Mouse (Mus musculus): Measurements from ENCODE around the gene Sypl. TPM values are rescaled to one million over a fixed set of nuclear protein-coding genes. Genes with fewer than 3 reads are reported as not detected.

Gene Sypl
- polyA plus RNA-seq, 1 experiment from 2014 or later = 179 TPM

DNA sequence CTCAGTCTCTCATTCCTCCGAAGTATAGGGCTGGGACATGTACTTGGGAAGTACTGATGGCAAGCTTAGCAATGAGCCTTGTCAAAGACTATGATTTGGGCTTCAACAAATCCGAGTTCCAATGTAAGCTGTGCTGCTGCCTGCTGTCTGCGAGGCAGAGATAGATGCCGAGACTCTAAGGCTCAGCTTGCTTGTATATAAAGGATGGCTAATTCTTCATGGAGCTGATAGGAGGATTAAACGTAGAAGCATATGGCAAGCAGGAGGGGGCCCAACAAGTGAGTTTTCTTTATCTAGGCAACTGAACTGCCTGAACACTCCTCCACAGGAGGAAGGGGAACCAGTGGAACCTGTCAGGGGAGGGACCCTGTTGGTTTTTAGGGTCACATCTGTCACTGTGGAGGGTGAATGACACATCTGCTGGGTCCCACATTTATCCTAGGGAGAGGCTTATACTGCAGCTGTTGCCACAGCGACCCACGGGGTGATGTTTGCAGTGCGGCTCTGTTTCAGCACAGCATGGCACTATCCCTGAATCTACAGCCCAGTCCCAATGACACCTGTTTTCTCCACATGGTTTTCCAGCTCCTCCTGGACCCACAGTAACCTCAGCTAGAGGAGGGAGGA lies 49.8 kb downstream of the Sypl start:
- H3K27ac ChIP-seq = no peak overlapping the region
- no peak overlapping the region for H3K4me3 ChIP-seq (replicated peaks; ENCODE audit: low read depth, low read length)
- no peak for ATAC-seq (replicated peaks; ENCODE audit: low FRiP score, low read depth)
- no peak overlapping the region for H3K4me2 ChIP-seq (ENCODE audit: low read length)
- 72% methylated on average over 8 of the region's 8 CpGs for WGBS
- H3K27me3 ChIP-seq (ENCODE audit: insufficient read depth, low read length) = no peaks in the 10 kb centered on the region
- no peaks in the 10 kb centered on the region for H3K4me1 ChIP-seq (replicated peaks; ENCODE audit: insufficient read depth, low read length)
- H3K36me3 ChIP-seq (ENCODE audit: insufficient read depth, low read length) = no peaks in the 10 kb centered on the region
- no peak overlapping the region for H3K9ac ChIP-seq (ENCODE audit: low read depth, low read length)
- H3K9me3 ChIP-seq (replicated peaks; ENCODE audit: low read length) = no peaks in the 10 kb centered on the region
- no peak for DNase-seq (ENCODE audit: low spot score)
- no peak for TF ChIP-seq CTCF (IDR thresholded peaks at IDR 0.05; ENCODE audit: low read depth)

DNA sequence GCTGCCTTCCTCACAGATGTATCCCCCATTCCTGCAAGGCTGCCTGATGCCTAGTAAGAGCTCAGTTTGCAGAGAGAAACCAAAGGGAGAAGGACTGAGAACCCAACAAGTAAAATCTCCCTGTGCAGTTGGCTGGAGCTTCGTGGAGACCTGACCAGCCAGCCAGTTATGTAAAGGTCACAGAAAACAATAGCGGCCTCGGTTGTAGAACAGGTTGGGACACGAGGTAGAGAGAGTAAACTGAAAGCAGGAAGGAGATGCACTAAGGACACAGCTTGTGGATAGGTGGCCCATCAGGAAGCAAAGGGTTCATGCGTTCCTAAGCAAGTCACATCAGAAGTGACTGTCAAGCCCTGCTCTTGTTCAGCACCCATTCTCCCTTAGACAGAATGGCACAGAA lies 52.2 kb downstream of the Sypl start:
- Histone ChIP-seq H3K36me3 (ENCODE audit: insufficient read depth, low read length) (no peaks in the 10 kb centered on the region), H3K9me3 (replicated peaks; ENCODE audit: low read length) (no peaks in the 10 kb centered on the region), H3K27me3 (ENCODE audit: insufficient read depth, low read length) (no peaks in the 10 kb centered on the region), H3K27ac (no peak overlapping the region), H3K9ac (ENCODE audit: low read depth, low read length) (no peak overlapping the region), H3K4me3 (replicated peaks; ENCODE audit: low read depth, low read length) (no peak overlapping the region), H3K4me1 (replicated peaks; ENCODE audit: insufficient read depth, low read length) (0 out of 2 replicates have a peak, but pooled peaks cover 4% of the 10 kb centered on the region), H3K4me2 (ENCODE audit: low read length) (no peak overlapping the region)
- DNase-seq (ENCODE audit: low spot score) (no peak), ATAC-seq (replicated peaks; ENCODE audit: low FRiP score, low read depth) (no peak)
- 73% methylated on average over 5 of the region's 5 CpGs for WGBS
- TF ChIP-seq CTCF (IDR thresholded peaks at IDR 0.05; ENCODE audit: low read depth) = no peak

DNA sequence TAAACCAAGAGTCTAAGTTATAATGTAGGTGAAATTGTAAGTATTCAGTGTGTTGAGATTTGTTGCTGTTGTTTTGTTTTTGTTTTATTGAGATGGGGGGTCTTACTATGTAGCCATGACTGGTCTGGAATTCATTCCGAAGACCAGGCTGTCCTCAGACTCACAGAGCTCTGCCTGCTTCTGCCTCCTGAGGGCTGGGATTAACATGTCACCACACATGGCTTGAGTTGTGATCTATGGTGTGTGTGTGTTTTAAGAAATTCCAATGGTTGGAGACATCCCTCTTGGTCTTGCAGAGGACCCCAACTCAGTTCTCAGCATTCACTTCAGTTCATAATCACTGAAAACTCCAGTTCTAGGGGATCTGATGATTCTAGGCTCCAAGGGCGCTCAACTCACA lies 53.5 kb downstream of the Sypl start:
- DNase-seq (ENCODE audit: low spot score) (no peak), ATAC-seq (replicated peaks; ENCODE audit: low FRiP score, low read depth) (no peak)
- Histone ChIP-seq H3K4me2 (ENCODE audit: low read length) (no peak overlapping the region), H3K4me1 (replicated peaks; ENCODE audit: insufficient read depth, low read length) (0 out of 2 replicates have a peak, but pooled peaks cover 4% of the 10 kb centered on the region), H3K9ac (ENCODE audit: low read depth, low read length) (no peak overlapping the region), H3K36me3 (ENCODE audit: insufficient read depth, low read length) (no peaks in the 10 kb centered on the region), H3K9me3 (replicated peaks; ENCODE audit: low read length) (no peaks in the 10 kb centered on the region), H3K27me3 (ENCODE audit: insufficient read depth, low read length) (no peaks in the 10 kb centered on the region), H3K27ac (no peak overlapping the region), H3K4me3 (replicated peaks; ENCODE audit: low read depth, low read length) (no peak overlapping the region)
- no peak for TF ChIP-seq CTCF (IDR thresholded peaks at IDR 0.05; ENCODE audit: low read depth)
- 95% methylated on average over 2 of the region's 2 CpGs for WGBS

DNA sequence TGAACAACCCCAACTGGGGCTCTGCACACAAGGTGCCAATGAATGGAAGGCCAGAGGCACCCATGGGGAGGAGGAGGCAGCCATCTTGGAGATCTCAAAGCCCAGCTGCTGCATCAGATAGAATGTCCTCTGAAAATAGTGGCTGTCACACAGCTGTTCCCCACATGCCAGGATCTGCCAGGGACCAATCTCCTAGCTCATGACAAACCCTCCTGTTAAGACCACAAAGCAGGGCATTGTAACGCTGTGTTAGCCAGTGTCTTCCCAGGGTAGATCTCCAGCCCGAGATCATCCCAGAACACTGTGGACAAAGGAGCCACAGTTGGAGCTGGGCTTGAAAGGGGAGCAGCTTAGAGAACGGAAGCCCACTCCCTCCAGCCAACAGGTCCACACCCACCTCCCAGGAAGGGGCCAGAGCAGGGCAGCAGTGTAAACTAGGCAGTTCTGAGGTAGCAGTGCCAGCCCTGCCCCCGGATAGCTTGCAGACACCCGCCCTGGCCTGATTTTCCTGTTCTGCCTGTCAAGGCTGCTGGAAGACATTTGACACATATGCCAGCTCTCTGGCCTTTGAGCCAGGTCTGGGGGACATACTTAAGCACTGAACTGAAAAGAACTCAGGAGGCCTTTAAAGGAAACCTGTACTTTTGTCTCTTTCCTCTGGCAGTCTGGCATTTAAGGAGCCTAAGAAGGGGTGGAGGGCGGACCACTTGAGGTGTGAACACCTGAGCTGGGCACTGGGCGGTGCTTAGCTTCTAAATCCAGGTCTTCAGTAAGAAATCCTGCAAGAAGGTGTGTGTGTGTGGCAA lies 54.8 kb downstream of the Sypl start:
- Histone ChIP-seq H3K36me3 (ENCODE audit: insufficient read depth, low read length) (no peaks in the 10 kb centered on the region), H3K9me3 (replicated peaks; ENCODE audit: low read length) (no peaks in the 10 kb centered on the region), H3K4me1 (replicated peaks; ENCODE audit: insufficient read depth, low read length) (0 out of 2 replicates have a peak, but pooled peaks cover 4% of the 10 kb centered on the region), H3K4me2 (ENCODE audit: low read length) (no peak overlapping the region), H3K4me3 (replicated peaks; ENCODE audit: low read depth, low read length) (no peak overlapping the region), H3K27ac (peak overlapping the region; percentile 42), H3K27me3 (ENCODE audit: insufficient read depth, low read length) (no peaks in the 10 kb centered on the region), H3K9ac (ENCODE audit: low read depth, low read length) (no peak overlapping the region)
- ATAC-seq (replicated peaks; ENCODE audit: low FRiP score, low read depth) = peak; percentile 79
- 46% methylated on average over 7 of the region's 7 CpGs for WGBS
- peak; percentile 34 for DNase-seq (ENCODE audit: low spot score)
- TF ChIP-seq CTCF (IDR thresholded peaks at IDR 0.05; ENCODE audit: low read depth) = no peak

DNA sequence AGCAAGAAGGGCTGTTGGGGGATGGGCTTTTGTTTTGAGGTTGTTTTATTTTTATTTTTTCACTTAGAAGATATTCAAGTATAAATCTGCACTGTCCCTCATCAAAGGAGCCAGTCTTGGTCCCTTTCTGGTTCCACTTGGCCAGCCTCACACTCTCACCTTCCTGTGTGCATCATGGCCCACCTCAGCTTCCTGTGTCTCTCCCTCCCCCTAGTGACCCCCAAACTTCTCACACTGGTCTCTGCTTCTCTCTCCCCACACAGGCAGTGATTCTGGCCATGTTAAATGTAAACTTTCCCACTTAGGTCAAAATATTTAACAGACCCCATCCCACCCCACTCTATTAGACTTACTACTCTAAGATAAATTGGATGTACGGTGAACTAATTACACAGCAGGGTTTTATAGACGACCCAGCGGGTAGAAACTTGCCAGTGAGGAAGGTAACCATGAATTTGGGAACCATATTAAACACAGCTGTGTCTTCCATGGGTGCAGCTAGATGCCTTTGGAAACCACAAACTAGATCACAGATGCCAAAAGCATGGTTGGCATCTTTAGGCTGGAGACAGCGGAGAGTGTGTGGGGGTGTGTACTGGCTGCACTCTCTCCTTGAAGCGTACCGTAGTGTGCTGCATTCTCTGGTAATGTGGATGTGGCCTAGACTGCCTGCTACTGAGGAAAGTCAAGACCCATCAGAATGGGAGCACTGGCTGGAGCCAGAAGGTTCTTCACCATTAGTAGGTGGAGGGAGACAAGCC lies 55.7 kb downstream of the Sypl start:
- no peaks in the 10 kb centered on the region for H3K36me3 ChIP-seq (ENCODE audit: insufficient read depth, low read length)
- H3K4me3 ChIP-seq (replicated peaks; ENCODE audit: low read depth, low read length) = no peak overlapping the region
- 0 out of 2 replicates have a peak, but pooled peaks cover 4% of the 10 kb centered on the region for H3K4me1 ChIP-seq (replicated peaks; ENCODE audit: insufficient read depth, low read length)
- ATAC-seq (replicated peaks; ENCODE audit: low FRiP score, low read depth) = no peak
- no peak for DNase-seq (ENCODE audit: low spot score)
- no peak overlapping the region for H3K4me2 ChIP-seq (ENCODE audit: low read length)
- no peak overlapping the region for H3K9ac ChIP-seq (ENCODE audit: low read depth, low read length)
- H3K27me3 ChIP-seq (ENCODE audit: insufficient read depth, low read length) = no peaks in the 10 kb centered on the region
- 85% methylated on average over 6 of the region's 6 CpGs for WGBS
- no peak for TF ChIP-seq CTCF (IDR thresholded peaks at IDR 0.05; ENCODE audit: low read depth)
- H3K27ac ChIP-seq = no peak overlapping the region
- no peaks in the 10 kb centered on the region for H3K9me3 ChIP-seq (replicated peaks; ENCODE audit: low read length)

DNA sequence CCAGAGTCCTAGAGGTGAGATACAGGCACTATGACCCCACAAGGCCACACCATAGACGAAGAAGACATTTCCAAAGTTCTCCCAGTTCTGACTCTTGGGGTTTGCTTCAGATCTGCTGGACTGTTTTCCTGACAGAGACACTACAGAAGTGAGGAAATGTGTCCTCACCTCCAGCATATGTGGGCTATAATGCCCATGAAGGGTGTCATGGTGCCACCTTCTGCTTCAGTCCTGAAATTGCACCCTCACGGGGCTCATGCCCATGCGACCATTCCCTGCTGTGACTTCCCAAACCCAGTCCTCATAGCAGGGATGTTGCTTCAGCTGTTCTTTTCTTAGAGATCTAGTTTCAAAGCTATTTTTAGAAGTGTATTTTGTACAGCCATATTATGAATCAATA lies 56.3 kb downstream of the Sypl start:
- no peak overlapping the region for H3K4me3 ChIP-seq (replicated peaks; ENCODE audit: low read depth, low read length)
- no peak overlapping the region for H3K4me2 ChIP-seq (ENCODE audit: low read length)
- no peaks in the 10 kb centered on the region for H3K36me3 ChIP-seq (ENCODE audit: insufficient read depth, low read length)
- WGBS = 31% methylated on average over 3 of the region's 3 CpGs
- no peaks in the 10 kb centered on the region for H3K9me3 ChIP-seq (replicated peaks; ENCODE audit: low read length)
- peak; percentile 69 for DNase-seq (ENCODE audit: low spot score)
- H3K27ac ChIP-seq = no peak overlapping the region
- H3K4me1 ChIP-seq (replicated peaks; ENCODE audit: insufficient read depth, low read length) = 0 out of 2 replicates have a peak, but pooled peaks cover 4% of the 10 kb centered on the region
- peak; percentile 60; the same call in 1 of the 2 replicates for ATAC-seq (replicated peaks; ENCODE audit: low FRiP score, low read depth)
- TF ChIP-seq CTCF (IDR thresholded peaks at IDR 0.05; ENCODE audit: low read depth) = peak; percentile 78
- no peak overlapping the region for H3K9ac ChIP-seq (ENCODE audit: low read depth, low read length)
- no peaks in the 10 kb centered on the region for H3K27me3 ChIP-seq (ENCODE audit: insufficient read depth, low read length)

All from kidney, postnatal 0 days (tissue).